Mouse (Mus musculus) thymus, adult 18-20 months (tissue): ENCODE measurements at regions not wholly inside any gene's neighbourhood (a gene's known extent, or its start where the extent isn't known, plus 50 kb on each side); places are given as distances from the start of the nearest gene placed in this dataset.

ENCODE experiments used
- DNase-seq, 2 experiments: peaks; one replicate each; pipeline ENCODE4 v3.0.0; 2022; ENCODE audit warnings: mixed read lengths in 2 of 2

DNA sequence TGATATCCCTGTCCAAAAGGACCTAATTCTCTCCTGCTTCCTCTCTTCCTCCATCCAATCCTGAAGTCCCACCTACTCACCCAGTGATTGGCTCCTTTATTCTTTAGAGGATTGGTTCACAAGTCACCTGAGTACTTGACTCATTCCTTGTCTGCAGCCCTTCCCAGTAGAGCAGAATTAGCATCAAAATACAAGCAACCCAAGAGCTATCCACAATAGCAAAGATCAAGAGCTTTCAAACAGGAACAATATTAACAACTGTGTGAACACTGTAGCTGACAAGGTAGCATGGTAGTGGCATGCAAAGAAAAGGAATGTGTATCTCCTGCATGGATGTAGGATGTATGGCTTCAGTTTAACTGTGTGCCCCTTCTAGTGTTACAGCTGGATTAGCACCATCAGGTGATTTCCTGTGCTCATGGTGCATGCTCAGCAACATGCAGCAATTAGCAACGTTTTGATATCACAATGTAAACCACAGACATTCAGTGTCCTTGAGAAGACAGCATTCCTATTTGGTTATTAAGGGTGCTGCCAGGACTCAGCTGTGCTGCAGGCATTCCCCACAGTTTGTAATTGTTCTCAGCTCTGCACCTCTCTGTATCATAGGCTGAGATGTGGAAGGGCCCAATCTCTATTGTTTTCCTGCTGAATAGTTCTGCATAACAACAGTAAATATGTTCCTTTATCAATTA lies 437.2 kb downstream of the Ptprc start:
- DNase-seq, result no peak

DNA sequence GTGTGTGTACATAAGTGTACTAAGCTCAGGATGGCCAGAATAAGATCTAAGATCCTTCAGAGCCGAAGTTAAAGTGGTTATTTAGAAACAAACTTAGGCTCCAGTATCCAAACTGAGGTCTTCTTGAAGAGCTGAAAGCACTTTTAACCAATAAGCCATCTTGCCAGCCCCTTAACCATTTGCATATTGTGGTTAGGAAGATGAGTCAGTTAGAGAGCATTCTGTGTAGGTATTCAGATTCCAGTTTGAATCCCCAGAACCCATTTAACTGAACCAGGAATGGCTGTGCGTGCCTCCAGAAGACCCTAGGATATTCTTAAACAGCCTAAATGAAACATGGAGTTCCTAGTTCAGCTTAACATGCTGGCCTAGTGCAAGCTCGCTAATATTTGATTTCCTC lies 471.6 kb downstream of the Ptprc start:
- no peak for DNase-seq

DNA sequence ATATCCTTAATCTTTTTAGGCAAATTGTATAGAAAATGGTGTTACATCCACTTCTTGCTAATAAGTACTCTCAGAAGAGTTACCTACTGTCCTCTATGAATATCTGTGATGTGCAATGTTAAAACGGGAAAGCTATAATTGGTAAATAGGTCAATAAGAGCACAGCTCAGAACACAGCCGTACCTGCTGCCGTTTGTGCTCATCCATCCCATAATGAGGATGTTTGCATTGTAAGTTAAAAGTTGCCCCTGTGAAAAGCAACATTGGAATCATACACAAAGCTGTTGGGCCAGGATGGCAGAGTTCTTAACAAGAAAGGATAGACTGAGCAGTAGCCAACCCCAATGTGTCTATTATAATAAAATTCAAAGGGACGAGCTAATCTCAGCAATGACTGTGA lies 476.6 kb downstream of the Ptprc start:
- no peak for DNase-seq

DNA sequence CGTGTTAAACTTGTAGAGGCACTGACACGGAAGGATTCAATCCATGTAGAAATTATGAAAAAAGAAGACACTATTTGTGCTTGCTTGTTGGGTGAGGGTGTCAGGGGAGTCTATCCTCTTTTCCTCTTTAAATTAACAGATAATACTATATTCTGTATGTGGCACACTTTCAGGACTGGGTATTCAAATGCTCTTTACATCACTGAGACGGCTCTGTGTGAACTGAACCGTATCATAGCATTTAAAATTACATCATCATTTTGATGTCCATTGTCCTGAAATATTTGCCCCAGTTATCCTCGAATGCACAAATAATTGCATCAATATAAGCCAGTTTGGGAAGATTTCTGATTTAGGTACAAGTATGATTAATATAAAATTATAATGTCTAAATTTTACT lies 478.2 kb downstream of the Ptprc start:
- no peak for DNase-seq

DNA sequence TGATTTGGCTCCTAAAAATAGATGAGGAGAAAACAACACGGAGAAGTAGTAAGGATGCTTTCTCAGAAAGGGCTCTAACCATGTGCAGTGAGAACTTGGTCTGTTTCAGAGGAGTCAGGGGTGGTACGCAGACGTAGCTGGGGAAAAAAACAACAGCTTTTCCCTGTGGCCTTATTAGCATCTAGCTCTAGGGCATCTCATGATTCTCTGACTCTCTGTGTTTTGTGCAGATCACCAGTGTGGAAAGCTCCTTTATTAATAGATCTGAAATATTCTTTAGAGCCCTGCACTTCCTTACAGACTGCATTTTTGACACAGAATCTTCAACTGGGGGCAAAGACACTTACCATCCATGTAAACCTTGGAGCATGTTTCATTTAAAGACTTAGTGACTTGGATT lies 478.7 kb downstream of the Ptprc start:
- DNase-seq, result no peak

DNA sequence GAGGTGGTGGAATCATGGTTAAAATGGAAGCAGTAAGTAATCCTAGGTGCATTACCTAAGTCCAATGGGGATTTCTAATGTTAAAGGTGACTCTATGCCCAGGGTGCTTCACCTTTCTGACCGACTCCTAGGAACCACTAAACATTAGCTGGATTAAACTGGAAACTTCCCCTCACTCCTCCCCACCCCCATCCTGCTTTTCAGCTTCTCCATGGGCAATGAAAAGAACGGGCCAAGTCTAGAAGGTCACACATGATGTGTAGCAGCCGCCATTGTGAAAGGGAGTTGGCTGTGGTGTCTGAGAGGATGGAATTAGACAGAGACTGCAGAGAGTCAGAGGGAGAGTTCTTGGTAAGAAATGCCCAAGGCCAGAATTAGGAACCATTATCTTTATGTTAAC lies 479.8 kb downstream of the Ptprc start:
- DNase-seq, result no peak

DNA sequence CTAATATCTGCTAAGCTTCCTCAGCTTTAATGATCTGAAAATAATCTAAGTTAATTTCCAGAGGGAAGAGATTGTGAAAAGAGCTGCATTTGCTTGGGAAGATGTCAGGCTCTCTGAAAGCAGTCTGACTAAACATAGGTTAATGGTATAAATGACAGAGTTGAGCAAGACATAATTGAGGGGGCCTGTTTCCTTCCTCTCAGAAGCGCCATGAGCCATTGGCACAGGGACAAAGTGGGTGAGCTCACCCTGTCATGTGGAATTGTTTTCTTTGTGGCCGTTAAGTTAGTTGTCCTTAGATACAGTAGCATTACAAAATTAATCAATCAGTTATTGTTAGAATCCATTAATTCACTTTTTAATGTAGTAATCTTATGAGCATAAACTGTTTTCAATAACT lies 483.0 kb downstream of the Ptprc start:
- no peak for DNase-seq

DNA sequence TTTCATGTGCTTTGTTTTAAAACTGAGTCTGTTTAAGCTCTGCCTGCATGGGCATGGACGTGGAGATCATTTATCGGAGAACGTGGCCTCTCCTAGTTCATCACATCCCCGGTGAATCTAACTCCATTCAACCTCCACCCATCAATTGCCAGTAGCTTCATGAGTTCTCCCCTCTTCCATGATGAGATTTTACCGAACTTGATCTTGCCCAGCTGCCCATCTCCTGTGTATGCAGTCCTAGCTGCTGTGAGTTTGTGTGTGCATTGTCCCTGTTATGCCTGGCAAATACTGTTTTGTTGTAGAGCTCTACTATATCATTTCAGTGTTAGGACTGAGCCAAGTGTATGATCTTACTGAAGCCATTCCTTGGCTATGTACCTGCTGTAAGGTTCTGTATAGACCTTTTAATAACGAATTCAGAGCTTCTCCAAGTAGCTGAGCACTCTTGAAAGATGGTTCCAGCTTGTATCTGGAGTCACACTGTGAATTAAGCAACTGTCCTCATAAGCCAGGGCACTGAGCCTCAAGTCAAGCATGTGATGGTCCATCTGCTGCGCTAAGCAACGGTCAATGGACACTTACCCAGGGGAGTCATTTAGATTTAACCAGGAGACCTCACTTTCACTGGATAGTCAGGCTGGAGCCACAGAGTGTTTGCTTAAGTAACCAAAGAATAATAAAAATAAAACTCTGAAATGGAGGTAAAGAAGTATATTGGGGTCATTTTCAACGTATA lies 484.5 kb downstream of the Ptprc start:
- no peak for DNase-seq

DNA sequence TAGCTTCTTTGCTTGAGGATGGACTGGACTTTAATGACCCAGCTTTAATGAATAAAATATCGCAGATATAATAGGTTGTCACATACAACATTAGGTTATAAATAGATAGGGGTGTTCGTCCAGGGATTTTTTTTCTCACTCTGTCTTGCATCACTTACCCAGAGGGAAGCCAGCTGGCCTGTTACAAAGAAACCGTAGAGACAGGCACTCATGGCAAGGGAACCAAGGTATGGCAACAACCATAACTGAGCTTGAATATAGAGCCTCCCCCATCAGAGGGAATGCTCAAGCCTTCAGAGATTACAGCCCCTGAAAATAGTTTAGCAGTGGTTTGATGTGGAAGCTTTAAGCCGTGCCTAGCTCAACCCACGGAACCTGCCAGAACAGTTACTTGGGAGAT lies 504.9 kb downstream of the Ptprc start:
- DNase-seq, result no peak

DNA sequence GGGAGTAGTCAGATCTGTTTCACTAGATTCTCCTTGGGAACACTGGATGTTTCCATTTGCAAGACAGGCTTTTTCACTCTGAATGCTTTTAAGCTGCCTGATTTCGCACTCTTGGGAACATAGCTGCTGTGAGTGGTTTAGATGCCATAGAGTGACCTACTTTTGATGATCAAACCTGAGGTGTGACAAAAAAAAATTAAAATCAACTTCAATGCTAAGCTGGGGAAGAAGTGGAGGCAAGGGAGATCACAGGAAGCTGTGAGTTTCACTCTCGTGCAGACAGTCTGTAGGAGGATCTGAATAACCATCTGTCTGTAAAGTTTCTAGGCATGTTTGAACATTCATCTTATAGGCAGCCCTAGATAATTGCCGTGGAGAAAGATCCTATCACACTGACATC lies 505.7 kb downstream of the Ptprc start:
- peak in 1 of 2 experiments; percentile 27 for DNase-seq

DNA sequence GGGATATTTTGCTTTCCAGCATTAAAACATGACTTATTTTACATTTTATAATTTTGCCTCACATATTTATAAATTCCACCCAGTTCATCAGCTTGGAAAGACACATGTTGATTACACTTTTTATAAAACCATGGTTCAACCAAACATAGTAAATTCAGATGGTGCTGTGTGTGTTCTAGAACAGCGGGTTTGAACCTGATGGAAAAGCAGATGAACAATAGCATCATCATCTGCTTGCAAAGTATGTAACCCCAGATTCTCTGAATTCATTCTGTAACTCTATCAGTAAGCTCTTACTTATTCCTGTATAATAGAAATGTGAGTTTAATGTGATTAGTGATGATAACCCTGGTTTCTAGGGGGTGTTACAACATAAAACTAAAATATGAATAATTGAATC lies 517.4 kb downstream of the Ptprc start:
- DNase-seq, result no peak

DNA sequence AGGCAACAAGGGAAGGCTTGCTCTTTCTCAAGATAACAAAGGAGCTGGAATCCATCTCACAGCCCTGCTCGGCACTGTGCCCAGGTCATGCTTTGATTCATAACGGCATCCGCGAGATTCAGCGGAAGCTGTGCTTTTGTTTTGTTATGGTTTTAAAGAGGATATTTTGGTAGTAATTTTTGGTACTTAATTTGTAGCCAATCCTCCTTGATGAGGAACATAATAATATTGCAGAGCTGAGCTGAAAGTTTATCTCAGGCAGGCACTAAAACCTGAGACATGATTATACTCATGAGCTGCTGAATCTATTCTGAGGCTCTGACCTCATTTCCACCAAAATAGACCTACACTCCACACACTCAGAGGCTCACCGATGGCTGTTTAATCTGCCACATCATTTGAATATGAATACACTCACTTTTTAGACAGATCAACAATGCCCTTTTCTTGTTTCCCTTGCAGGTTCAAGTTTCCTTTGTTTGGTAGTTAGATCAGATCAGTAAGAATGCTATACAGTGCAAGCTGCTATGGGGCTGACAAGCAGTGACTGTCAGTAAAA lies 518.5 kb downstream of the Ptprc start:
- DNase-seq, result no peak

DNA sequence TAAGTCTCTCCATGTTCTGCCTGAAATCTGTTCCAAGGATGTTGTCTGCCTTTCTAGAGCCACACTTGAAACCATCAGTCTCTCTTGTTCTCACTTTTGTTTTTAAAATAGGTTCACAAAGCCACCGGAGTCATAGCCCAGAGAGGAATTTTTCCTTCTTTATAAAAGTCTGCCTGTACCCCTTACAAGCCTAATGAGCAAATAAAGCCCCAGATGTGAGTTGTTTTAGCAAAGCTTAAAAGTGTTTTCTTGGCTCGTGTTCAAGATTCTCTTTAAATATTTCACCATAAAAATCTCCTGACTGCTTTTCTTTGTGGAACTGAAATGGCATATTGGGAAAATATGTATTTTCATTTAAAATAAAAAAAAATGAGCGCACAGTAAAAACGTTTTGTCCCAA lies 521.3 kb downstream of the Ptprc start:
- DNase-seq, result no peak

DNA sequence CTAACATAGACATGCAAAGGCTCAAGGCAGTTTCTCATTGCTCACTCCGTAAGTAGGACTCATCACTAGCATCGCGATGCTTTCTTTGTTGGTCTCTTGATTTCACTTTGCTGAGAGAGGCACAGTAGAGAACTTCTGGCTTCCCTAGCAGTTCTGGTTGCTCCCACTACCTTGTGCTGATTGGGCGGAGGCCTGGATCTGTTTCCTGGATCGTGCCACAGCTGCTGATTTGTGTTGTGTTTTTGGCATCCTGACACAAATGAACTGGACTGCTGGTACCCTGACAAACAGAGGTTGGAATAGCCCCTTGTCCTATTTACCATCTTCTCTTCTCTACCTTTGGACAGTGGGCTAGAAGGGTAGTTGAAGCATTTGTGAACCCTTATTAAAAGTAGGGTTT lies 522.0 kb downstream of the Ptprc start:
- DNase-seq, result no peak

DNA sequence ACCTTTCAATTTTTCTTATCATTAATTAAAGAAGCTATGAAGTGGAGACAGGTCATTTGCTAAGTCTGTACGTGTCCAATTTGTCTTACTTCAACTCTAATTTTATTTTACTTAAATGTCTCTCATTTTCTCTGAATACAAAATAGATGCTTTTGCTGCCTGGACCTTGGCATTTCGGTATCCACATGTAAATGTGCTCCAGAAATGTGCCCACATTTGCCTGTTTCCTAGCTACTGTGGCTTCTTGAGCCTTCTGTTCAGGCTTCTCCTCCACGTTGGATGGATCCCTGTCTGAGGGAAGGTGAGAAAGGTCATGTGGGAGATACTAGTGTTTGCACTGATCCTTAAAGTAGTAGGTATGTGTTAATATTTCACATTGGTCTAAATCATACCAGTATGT lies 524.9 kb downstream of the Ptprc start:
- no peak for DNase-seq

DNA sequence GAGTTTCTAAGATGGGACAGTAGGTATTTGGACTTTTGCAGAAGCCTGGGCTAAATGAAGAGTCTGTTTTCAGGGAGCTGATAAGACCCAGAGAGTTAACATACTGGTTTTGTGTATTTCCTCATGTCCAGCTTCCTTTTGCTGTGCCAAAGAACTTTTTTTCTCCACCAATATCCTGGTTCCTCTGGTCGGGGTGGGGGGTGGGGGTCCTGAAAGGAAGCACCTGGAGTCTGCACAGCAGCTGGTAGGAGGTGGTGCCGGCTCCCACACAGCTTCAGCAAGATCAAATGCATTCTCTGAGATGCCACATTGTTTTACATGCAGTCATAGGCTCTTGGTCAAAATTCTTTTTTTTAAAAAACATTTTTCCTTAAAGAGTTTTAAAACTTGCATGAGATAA lies 525.4 kb downstream of the Ptprc start:
- peak in 1 of 2 experiments; percentile 31 for DNase-seq

DNA sequence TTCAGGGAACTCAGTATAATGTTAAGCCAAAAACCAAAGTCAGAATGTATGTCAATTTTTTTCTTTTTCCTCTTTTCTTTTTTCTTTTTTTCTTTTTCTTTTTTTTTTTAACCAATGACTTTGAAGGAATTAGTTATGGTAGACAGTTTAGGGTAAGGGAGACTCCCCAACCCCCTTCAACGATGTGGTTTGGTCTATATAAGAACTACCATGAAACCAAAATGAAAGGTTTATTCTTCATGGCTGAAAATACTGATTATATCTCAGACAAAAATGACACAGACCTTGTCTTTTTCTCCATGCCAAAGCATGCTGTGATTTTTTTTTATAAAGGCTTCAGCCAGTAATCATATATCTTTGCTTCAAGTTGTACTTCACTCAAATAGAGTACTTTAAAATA lies 526.7 kb downstream of the Ptprc start:
- no peak for DNase-seq

DNA sequence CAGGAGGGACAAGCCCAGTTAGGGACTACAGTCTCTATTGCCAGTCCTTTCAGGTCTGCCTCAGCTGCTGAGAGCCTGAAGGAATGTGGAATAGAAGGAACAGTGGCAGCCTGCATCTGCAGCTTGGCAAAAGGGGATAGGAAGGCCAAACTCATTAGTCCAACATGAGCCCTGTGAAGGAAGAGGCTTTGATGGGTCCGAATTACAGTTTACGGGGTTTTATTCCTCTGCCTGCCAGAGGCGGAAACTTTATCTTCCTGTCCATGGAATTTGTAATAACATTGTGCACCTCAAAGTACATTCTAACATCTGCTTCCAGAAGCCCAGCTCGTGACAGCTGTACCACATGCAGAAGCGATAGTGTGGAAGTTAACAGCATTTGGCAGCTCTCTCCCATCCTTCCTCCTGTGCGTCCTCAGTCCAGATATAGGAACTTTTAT lies 530.9 kb downstream of the Ptprc start:
- no peak for DNase-seq

DNA sequence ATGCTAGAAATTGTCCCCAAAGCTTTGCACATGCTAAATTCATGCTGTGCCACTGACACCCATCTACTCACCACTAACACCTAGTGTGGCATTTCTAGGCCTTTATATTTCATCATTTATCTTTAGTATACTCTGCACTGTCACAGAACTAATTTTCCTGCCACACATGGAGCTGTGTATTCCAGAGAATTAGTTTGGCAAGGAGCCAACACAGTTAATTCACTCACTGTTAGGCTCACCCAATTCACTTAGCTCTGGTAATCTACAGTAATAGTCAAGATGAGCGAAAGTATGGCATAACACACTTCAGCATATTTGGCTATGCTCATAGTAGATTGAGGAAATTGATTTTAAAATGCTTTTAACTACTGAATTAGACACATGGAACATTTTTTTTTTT lies 532.0 kb downstream of the Ptprc start:
- no peak for DNase-seq

DNA sequence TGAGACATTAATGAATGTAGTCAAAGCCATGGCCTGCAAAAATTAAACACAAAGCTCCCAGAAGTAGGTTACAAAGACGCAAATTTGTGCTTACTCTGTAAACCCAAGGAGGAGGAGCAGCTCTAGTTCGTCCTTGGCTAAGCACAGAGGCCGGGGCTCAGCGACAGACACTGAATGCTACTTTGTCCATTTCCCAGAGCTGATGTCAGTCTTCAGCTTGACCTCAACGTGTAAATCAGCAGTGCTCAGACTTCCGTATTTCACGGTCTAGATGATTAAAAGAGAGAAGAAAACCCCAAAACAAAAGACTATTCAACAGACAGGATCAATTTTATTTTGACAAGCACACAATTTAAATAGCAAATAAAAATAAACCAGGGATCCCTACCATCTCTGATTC lies 534.7 kb downstream of the Ptprc start:
- DNase-seq, result no peak

DNA sequence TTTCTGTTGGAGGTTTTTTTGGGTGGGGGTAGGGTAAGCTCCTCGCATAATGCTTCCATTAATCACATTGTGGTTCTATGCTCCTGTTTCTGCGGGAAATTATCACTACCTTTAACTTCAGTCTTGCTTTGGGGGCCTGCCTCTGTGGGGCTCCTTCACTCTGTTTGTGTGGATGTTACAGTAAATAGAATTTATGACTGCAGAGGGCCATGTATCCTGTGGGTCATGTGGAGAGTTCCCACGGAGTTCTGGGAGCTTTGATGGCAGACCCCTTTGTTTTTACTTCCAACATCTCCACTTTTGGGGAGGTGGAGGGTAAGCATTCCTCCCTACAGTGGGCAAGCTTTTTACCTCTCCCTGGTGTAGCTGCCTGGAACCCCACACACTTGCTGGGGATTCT lies 538.6 kb downstream of the Ptprc start:
- DNase-seq, result no peak

DNA sequence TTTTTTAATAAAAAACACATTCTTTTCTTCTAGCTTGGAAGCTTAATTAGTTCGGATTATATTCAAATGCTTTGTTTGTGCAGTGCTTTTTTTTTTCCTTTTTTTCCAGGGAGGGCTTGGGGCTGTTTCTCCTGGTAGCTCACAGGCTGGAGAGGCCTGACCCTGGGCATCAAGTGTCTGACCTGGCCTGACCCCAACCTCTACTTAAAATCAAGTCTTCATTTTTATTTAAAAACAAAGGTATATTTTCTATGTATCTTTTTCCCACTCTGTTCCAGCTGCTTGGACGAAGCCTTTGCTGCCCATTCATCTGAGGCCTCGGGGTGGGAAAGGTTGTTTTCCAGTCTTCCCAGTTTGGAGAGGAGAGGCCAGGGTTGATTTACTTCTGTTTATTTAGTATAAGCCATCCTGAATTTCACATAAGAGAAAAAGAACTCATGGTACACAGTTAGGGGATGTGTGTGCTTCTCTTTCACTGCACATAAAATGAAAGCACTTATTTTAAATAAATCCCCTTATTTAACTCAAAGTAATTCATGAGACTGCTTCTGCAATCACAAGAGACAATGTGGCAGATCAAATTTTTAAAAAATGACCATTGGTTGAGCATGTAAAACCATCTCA lies 539.1 kb downstream of the Ptprc start:
- DNase-seq, result no peak

DNA sequence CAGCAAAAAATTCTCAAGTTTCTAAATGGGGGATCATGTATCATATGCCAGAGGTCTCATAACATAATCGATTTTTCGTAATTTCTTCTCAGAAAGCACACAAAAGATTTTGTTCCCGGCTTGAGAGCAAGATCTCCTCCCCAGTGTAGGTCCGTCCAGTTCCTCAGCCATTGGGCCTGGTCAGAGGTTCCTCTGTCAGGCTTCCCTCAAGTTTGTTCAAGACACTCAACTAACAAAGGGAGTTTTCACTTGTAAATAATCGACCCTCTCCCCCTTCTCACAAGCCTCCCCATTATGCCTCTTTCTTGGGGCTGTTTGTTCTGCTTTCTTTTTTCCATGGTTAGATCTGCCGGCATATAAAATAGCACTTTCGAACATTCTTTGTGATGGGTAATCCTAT lies 539.7 kb downstream of the Ptprc start:
- no peak for DNase-seq

DNA sequence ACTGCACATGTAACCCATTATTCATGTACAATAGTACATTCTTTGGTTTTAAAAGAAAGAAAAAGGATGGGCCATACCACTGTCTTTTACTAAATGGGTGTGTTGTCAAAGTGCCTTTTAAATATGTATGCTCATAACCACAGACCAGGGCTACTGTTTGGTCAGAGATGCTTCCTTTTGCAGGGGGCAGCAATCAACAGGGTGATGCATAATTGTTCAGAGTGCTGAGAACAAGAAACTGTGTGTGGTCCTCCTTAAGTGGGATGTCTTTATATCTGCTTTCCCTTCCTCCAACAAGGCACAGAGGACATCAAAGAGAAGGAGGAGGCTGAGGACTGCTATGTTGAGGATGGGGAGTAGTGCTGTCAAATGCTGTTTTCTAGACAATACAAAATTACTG lies 544.0 kb downstream of the Ptprc start:
- no peak for DNase-seq
